Mouse (Mus musculus) MEL-GATA-1-ER (cell line): ENCODE data around the gene Tysnd1.

ENCODE experiments used
- DNase-seq: peaks from one replicate; pipeline ENCODE4 v3.0.0-alpha.2; 2012; ENCODE audit warnings: low read depth; ENCODE audit errors: extremely low read depth

Tysnd1 gene

GRCm38 (mm10) chr10:61694870-61695670 is at the start of gene Tysnd1:
Tysnd1 (plus strand) TSS chr10:61695514.
- DNase-seq: peak; percentile 98

- DNase-seq: no peak
Measured at GRCm38 (mm10) chr10:61646557-61646956, 48.8 kb upstream of the Tysnd1 start.

GRCm38 (mm10) chr10:61647790-61648736 is 47.3 kb upstream of the Tysnd1 start, which contains the start of gene Ppa1:
Ppa1 (plus strand) TSS chr10:61648552.
- DNase-seq: peak; percentile 56

- peak; percentile 11 for DNase-seq
Measured at GRCm38 (mm10) chr10:61648737-61649645, 46.3 kb upstream of the Tysnd1 start.

GRCm38 (mm10) chr10:61654105-61654504 is 41.2 kb upstream of the Tysnd1 start:
- no peak for DNase-seq

GRCm38 (mm10) chr10:61654691-61655090 is 40.6 kb upstream of the Tysnd1 start:
- DNase-seq: no peak

- no peak for DNase-seq
Measured at GRCm38 (mm10) chr10:61655188-61655587, 40.1 kb upstream of the Tysnd1 start.

- DNase-seq: no peak
Measured at GRCm38 (mm10) chr10:61656928-61657882, 38.1 kb upstream of the Tysnd1 start.

- no peak for DNase-seq
Measured at GRCm38 (mm10) chr10:61657985-61658384, 37.3 kb upstream of the Tysnd1 start.

- DNase-seq: no peak
Measured at GRCm38 (mm10) chr10:61661887-61662286, 33.4 kb upstream of the Tysnd1 start.

- no peak for DNase-seq
Measured at GRCm38 (mm10) chr10:61662391-61662988, 32.8 kb upstream of the Tysnd1 start.

GRCm38 (mm10) chr10:61665111-61665510 is 30.2 kb upstream of the Tysnd1 start:
- DNase-seq: no peak

GRCm38 (mm10) chr10:61665651-61666050 is 29.7 kb upstream of the Tysnd1 start:
- DNase-seq: no peak

- DNase-seq: no peak
Measured at GRCm38 (mm10) chr10:61669289-61669688, 26.0 kb upstream of the Tysnd1 start.

- peak; percentile 52 for DNase-seq
Measured at GRCm38 (mm10) chr10:61669896-61670295, 25.4 kb upstream of the Tysnd1 start.

GRCm38 (mm10) chr10:61670758-61671157 is 24.6 kb upstream of the Tysnd1 start:
- DNase-seq: no peak

GRCm38 (mm10) chr10:61675935-61676334 is 19.4 kb upstream of the Tysnd1 start:
- peak; percentile 94 for DNase-seq

- no peak for DNase-seq
Measured at GRCm38 (mm10) chr10:61679545-61679944, 15.8 kb upstream of the Tysnd1 start.
